Mouse (Mus musculus): ENCODE measurements around the gene F2. TPM values are rescaled to one million over a fixed set of nuclear protein-coding genes. Genes with fewer than 3 reads are reported as not detected.

Gene F2
- 0.09 TPM in 1 of 2 replicates, not detected in the other for polyA plus RNA-seq (2015; fragmentation: Nextera tagmentation; extraction: Ambion mirVana)

GRCm38 (mm10) chr2:91636229-91636628 is at the start of gene F2:
Gene F2, minus strand, starts transcription at chr2:91636414.
- no peaks in the 10 kb centered on the region for H3K27me3 ChIP-seq
- H3K27ac ChIP-seq: no peak within 1 kb of the TSS
- H3K4me1 ChIP-seq (replicated peaks): no peaks in the 10 kb centered on the region
- H3K36me3 ChIP-seq: no peaks in the 10 kb centered on the region
- no peak within 1 kb of the TSS for H3K4me2 ChIP-seq
- no peaks in the 10 kb centered on the region for H3K9me3 ChIP-seq
- ATAC-seq (ENCODE audit: low FRiP score): no peak
- no peak within 1 kb of the TSS for H3K9ac ChIP-seq
- WGBS: 91% methylated on average over 8 of the region's 8 CpGs
- no peak within 1 kb of the TSS for H3K4me3 ChIP-seq

- Histone ChIP-seq H3K9ac (no peak overlapping the region), H3K4me3 (no peak overlapping the region), H3K9me3 (no peaks in the 10 kb centered on the region), H3K27ac (no peak overlapping the region), H3K27me3 (no peaks in the 10 kb centered on the region), H3K4me2 (no peak overlapping the region), H3K36me3 (peaks cover 89% of the 10 kb centered on the region), H3K4me1 (replicated peaks) (no peaks in the 10 kb centered on the region)
- 76% methylated on average over 8 of the region's 8 CpGs for WGBS
- no peak for ATAC-seq (ENCODE audit: low FRiP score)
These were observed 47.7 kb upstream of the F2 start for GRCm38 (mm10) chr2:91683919-91684318.

GRCm38 (mm10) chr2:91682850-91683249 is 46.6 kb upstream of the F2 start:
- Histone ChIP-seq H3K4me3 (no peak overlapping the region), H3K36me3 (peaks cover 92% of the 10 kb centered on the region), H3K9ac (no peak overlapping the region), H3K9me3 (no peaks in the 10 kb centered on the region), H3K27me3 (no peaks in the 10 kb centered on the region), H3K4me1 (replicated peaks) (no peaks in the 10 kb centered on the region), H3K4me2 (no peak overlapping the region), H3K27ac (no peak overlapping the region)
- ATAC-seq (ENCODE audit: low FRiP score): no peak
- 62% methylated on average over 4 of the region's 4 CpGs for WGBS

- Histone ChIP-seq H3K27ac (no peak overlapping the region), H3K4me3 (no peak overlapping the region), H3K9me3 (no peaks in the 10 kb centered on the region), H3K36me3 (peaks cover 99% of the 10 kb centered on the region), H3K4me1 (replicated peaks) (no peaks in the 10 kb centered on the region), H3K27me3 (no peaks in the 10 kb centered on the region), H3K9ac (no peak overlapping the region), H3K4me2 (no peak overlapping the region)
- no peak for ATAC-seq (ENCODE audit: low FRiP score)
These were observed 40.7 kb upstream of the F2 start for GRCm38 (mm10) chr2:91676961-91677360.

GRCm38 (mm10) chr2:91676420-91676819 is 40.2 kb upstream of the F2 start:
- Histone ChIP-seq H3K27me3 (no peaks in the 10 kb centered on the region), H3K4me1 (replicated peaks) (no peaks in the 10 kb centered on the region), H3K4me3 (no peak overlapping the region), H3K9me3 (no peaks in the 10 kb centered on the region), H3K9ac (no peak overlapping the region), H3K4me2 (no peak overlapping the region), H3K36me3 (peaks cover 99% of the 10 kb centered on the region), H3K27ac (no peak overlapping the region)
- 83% methylated on average over 2 of the region's 2 CpGs for WGBS
- no peak for ATAC-seq (ENCODE audit: low FRiP score)

- ATAC-seq (ENCODE audit: low FRiP score): no peak
These were observed 38.7 kb upstream of the F2 start for GRCm38 (mm10) chr2:91674895-91675294.

GRCm38 (mm10) chr2:91673587-91673986 is 37.4 kb upstream of the F2 start:
- H3K27me3 ChIP-seq: no peaks in the 10 kb centered on the region
- H3K36me3 ChIP-seq: peaks cover 99% of the 10 kb centered on the region
- no peak overlapping the region for H3K4me3 ChIP-seq
- no peak overlapping the region for H3K4me2 ChIP-seq
- 89% methylated on average over 2 of the region's 2 CpGs for WGBS
- H3K9me3 ChIP-seq: no peaks in the 10 kb centered on the region
- no peak overlapping the region for H3K9ac ChIP-seq
- H3K4me1 ChIP-seq (replicated peaks): no peaks in the 10 kb centered on the region
- ATAC-seq (ENCODE audit: low FRiP score): no peak
- no peak overlapping the region for H3K27ac ChIP-seq

More at GRCm38 (mm10) chr2:91674895-91675294, 38.7 kb upstream of the F2 start:
- H3K4me1 ChIP-seq (replicated peaks): no peaks in the 10 kb centered on the region
- H3K4me3 ChIP-seq: no peak overlapping the region
- no peak overlapping the region for H3K27ac ChIP-seq
- WGBS: 86% methylated on average over 5 of the region's 5 CpGs
- no peak overlapping the region for H3K4me2 ChIP-seq
- H3K9me3 ChIP-seq: no peaks in the 10 kb centered on the region
- no peak overlapping the region for H3K9ac ChIP-seq
- peaks cover 99% of the 10 kb centered on the region for H3K36me3 ChIP-seq
- H3K27me3 ChIP-seq: no peaks in the 10 kb centered on the region

GRCm38 (mm10) chr2:91670038-91670437 is 33.8 kb upstream of the F2 start:
- no peak overlapping the region for H3K27ac ChIP-seq
- no peak for ATAC-seq (ENCODE audit: low FRiP score)
- WGBS: 93% methylated on average over 6 of the region's 6 CpGs
- no peaks in the 10 kb centered on the region for H3K27me3 ChIP-seq
- no peaks in the 10 kb centered on the region for H3K4me1 ChIP-seq (replicated peaks)
- H3K4me2 ChIP-seq: no peak overlapping the region
- no peak overlapping the region for H3K4me3 ChIP-seq
- no peak overlapping the region for H3K9ac ChIP-seq
- H3K36me3 ChIP-seq: peaks cover 96% of the 10 kb centered on the region
- H3K9me3 ChIP-seq: no peaks in the 10 kb centered on the region

GRCm38 (mm10) chr2:91669326-91669725 is 33.1 kb upstream of the F2 start:
- H3K4me3 ChIP-seq: no peak overlapping the region
- no peak overlapping the region for H3K27ac ChIP-seq
- 94% methylated on average over 8 of the region's 8 CpGs for WGBS
- no peak for ATAC-seq (ENCODE audit: low FRiP score)
- H3K27me3 ChIP-seq: no peaks in the 10 kb centered on the region
- H3K9me3 ChIP-seq: no peaks in the 10 kb centered on the region
- peaks cover 96% of the 10 kb centered on the region for H3K36me3 ChIP-seq
- no peak overlapping the region for H3K4me2 ChIP-seq
- H3K4me1 ChIP-seq (replicated peaks): no peaks in the 10 kb centered on the region
- H3K9ac ChIP-seq: no peak overlapping the region

GRCm38 (mm10) chr2:91667747-91668146 is 31.5 kb upstream of the F2 start:
- H3K4me1 ChIP-seq (replicated peaks): no peaks in the 10 kb centered on the region
- peaks cover 97% of the 10 kb centered on the region for H3K36me3 ChIP-seq
- no peaks in the 10 kb centered on the region for H3K27me3 ChIP-seq
- no peaks in the 10 kb centered on the region for H3K9me3 ChIP-seq
- no peak overlapping the region for H3K9ac ChIP-seq
- no peak overlapping the region for H3K4me2 ChIP-seq
- 83% methylated on average over 2 of the region's 2 CpGs for WGBS
- H3K4me3 ChIP-seq: no peak overlapping the region
- no peak overlapping the region for H3K27ac ChIP-seq
- no peak for ATAC-seq (ENCODE audit: low FRiP score)

GRCm38 (mm10) chr2:91666386-91666910 is 30.2 kb upstream of the F2 start:
- H3K9me3 ChIP-seq: no peaks in the 10 kb centered on the region
- H3K4me2 ChIP-seq: no peak overlapping the region
- H3K36me3 ChIP-seq: peaks cover 95% of the 10 kb centered on the region
- H3K4me1 ChIP-seq (replicated peaks): no peaks in the 10 kb centered on the region
- 94% methylated on average over 6 of the region's 6 CpGs for WGBS
- no peak for ATAC-seq (ENCODE audit: low FRiP score)
- H3K4me3 ChIP-seq: no peak overlapping the region
- no peak overlapping the region for H3K9ac ChIP-seq
- no peak overlapping the region for H3K27ac ChIP-seq
- H3K27me3 ChIP-seq: no peaks in the 10 kb centered on the region

GRCm38 (mm10) chr2:91664780-91665179 is 28.6 kb upstream of the F2 start:
- H3K9ac ChIP-seq: no peak overlapping the region
- H3K4me2 ChIP-seq: no peak overlapping the region
- no peak overlapping the region for H3K4me3 ChIP-seq
- H3K36me3 ChIP-seq: peaks cover 92% of the 10 kb centered on the region
- no peaks in the 10 kb centered on the region for H3K4me1 ChIP-seq (replicated peaks)
- H3K9me3 ChIP-seq: no peaks in the 10 kb centered on the region
- no peaks in the 10 kb centered on the region for H3K27me3 ChIP-seq
- no peak overlapping the region for H3K27ac ChIP-seq
- ATAC-seq (ENCODE audit: low FRiP score): no peak

- H3K4me2 ChIP-seq: no peak overlapping the region
- no peaks in the 10 kb centered on the region for H3K9me3 ChIP-seq
- H3K9ac ChIP-seq: no peak overlapping the region
- peaks cover 92% of the 10 kb centered on the region for H3K36me3 ChIP-seq
- no peak overlapping the region for H3K27ac ChIP-seq
- WGBS: 95% methylated on average over 6 of the region's 6 CpGs
- no peak overlapping the region for H3K4me3 ChIP-seq
- H3K4me1 ChIP-seq (replicated peaks): no peaks in the 10 kb centered on the region
- no peak for ATAC-seq (ENCODE audit: low FRiP score)
- H3K27me3 ChIP-seq: no peaks in the 10 kb centered on the region
These were observed 24.8 kb upstream of the F2 start for GRCm38 (mm10) chr2:91660981-91661380.

Measured in hindbrain, embryonic 13.5 days (tissue).